Mouse (Mus musculus) hindbrain, embryonic 10.5 days (tissue): ENCODE results near the gene Cobl. TPM values are rescaled to one million over a fixed set of nuclear protein-coding genes. Genes with fewer than 3 reads are reported as not detected.
A peak's percentile ranks its signal among the peaks of the same experiment; 100 is the strongest.

ENCODE experiments used
- DNase-seq: peaks from one replicate; pipeline ENCODE4 v3.0.0-alpha.2; 2017; ENCODE audit warnings: low spot score
- H3K27ac ChIP-seq: fragments of 300-500 bp; sonication (generic); 2 replicates; pipeline ENCODE4 v1.5.1; 2016; ENCODE audit warnings: mild to moderate bottlenecking, moderate library complexity
- H3K27me3 ChIP-seq: fragments of 300-500 bp; sonication (generic); 2 replicates; pipeline ENCODE4 v1.6.1; 2016; ENCODE audit warnings: mild to moderate bottlenecking; ENCODE audit not compliant: poor library complexity, insufficient read depth, severe bottlenecking
- H3K36me3 ChIP-seq: fragments of 300-500 bp; sonication (generic); 2 replicates; pipeline ENCODE4 v1.6.1; 2016; ENCODE audit warnings: mild to moderate bottlenecking, moderate library complexity
- H3K4me1 ChIP-seq: fragments of 300-500 bp; sonication (generic); replicated peaks from 2 replicates; pipeline ENCODE4 v1.6.1; 2016; ENCODE audit warnings: mild to moderate bottlenecking
- H3K4me3 ChIP-seq: fragments of 300-500 bp; sonication (generic); 2 replicates; pipeline ENCODE4 v1.5.1; 2016; ENCODE audit warnings: mild to moderate bottlenecking, moderate library complexity
- H3K9me3 ChIP-seq: fragments of 300-500 bp; sonication (generic); 2 replicates; pipeline ENCODE4 v1.6.1; 2016; ENCODE audit warnings: mild to moderate bottlenecking, moderate library complexity
- WGBS: fragments of 180-500 bp; shearing (Covaris S2); methylation state at CpG from one replicate; pipeline ENCODE4 v1.1.7; 2016; 5-methylcytosine and 5-hydroxymethylcytosine counted together
- polyA plus RNA-seq: library from polyadenylated mRNA; unstranded; fragments of >200 nt; fragmentation: Nextera tagmentation; extraction: Ambion mirVana; gene quantifications from 2 replicates; pipeline ENCODE4 v1.2.1, GENCODE M21; 2016

Gene Cobl
- 2.0 and 2.3 TPM in 2 replicates for polyA plus RNA-seq

DNA sequence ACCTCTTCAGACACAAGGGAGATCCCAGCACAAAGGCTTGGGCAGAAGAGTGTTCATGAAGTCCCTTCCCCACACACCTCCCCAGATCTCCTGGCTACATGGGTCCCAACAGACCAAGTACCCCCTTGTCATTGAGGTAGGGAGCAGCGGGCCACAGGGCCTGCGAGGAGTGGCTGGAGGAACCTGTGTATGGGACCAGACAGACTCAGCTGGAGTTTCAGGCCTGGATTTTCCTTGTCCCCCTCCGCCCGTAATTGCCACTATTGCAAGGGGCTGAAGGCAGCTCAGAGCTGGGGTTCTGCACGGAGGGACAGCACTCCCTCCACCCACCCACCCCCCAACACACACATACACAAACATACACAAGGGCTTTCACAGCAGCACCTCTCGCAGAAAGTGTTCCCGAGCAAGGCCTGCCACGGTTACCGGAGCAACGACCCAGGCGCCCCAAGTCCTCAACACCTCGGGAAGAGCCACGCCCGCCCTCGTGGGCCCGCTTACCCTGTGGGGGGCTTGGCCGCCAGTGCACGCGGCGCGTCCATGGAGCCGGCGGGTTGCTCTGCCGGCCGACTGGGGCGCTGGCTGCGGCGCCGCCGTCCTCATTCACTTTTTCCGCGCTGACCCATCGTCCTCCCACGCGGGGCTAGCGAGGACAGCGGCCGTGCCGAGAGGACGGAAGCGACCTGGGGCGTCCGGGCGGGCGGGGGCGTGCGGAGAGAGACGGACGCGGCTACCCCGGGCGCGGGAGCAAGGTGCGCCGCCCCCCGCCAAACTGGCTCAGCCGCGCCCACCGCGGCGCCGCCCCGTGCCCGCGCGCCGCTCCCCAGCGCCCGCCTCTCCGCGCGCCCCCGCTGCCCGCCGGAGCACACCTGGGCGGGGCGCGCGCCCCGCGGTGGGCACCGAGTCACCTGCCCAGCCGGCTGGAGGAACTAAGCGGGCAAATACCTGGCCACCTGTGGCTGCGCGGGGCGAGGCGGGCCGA, at the start of gene Cobl:
TSS of gene Cobl (minus strand) at position 780 of the 982 bp plus-strand sequence.
- H3K27me3 ChIP-seq: peaks cover 43% of the 10 kb centered on the region
- WGBS: under 1% methylated on average over 86 of the region's 89 CpGs
- peak within 1 kb of the TSS; percentile 83 for H3K27ac ChIP-seq
- H3K4me3 ChIP-seq: peak within 1 kb of the TSS; percentile 74
- H3K36me3 ChIP-seq: no peaks in the 10 kb centered on the region
- peaks cover 15% of the 10 kb centered on the region for H3K4me1 ChIP-seq
- peak; percentile 40 for DNase-seq
- H3K9me3 ChIP-seq: no peaks in the 10 kb centered on the region

DNA sequence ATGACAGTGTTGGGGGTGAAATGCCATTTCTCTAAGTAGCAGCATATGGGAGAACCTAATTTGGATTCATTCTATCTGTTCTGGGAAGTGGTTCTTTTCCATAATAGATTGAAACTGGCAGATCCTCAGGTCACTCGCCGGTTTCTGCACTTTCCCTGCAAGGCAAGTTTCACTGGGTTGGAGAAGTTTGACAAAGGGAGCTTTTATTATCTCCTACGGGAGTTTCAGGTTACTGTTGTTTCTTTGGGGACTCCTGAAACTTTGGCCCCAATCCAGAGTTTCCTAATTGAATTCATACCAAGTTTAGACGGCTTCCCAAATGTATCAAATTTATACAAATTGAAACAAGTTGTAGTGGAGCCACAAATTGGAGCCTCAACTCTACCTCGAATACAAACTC, 49.0 kb upstream of the Cobl start:
- Histone ChIP-seq H3K4me1 (no peaks in the 10 kb centered on the region), H3K27ac (no peak overlapping the region), H3K36me3 (no peaks in the 10 kb centered on the region), H3K27me3 (no peaks in the 10 kb centered on the region), H3K9me3 (no peaks in the 10 kb centered on the region), H3K4me3 (no peak overlapping the region)
- WGBS: 50% methylated on average over 5 of the region's 5 CpGs
- DNase-seq: no peak

GRCm38 (mm10) chr11:12506371-12506890, 41.7 kb upstream of the Cobl start:
- Histone ChIP-seq H3K9me3 (no peaks in the 10 kb centered on the region), H3K36me3 (no peaks in the 10 kb centered on the region), H3K27me3 (no peaks in the 10 kb centered on the region), H3K27ac (no peak overlapping the region), H3K4me1 (no peaks in the 10 kb centered on the region), H3K4me3 (no peak overlapping the region)
- WGBS: 88% methylated on average over 6 of the region's 6 CpGs
- no peak for DNase-seq

DNA sequence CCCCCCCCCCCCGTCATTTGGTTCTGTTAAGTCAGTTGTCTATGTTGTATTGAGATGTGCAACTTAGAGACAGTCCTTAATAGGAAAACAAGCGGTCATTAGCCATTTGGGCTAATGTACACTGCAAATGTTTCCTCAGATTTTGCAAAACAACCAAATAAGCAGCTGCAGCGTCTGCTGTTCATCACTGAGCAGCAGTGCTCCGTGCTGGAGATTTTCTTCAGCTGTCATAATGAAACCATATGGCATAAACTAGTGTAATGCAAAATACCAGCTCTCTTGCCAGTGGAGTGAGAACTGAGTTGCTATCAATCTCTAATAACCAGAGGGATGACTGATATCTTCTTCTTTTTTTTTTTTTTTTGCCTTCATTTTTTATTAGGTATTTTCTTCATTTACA, 39.0 kb upstream of the Cobl start:
- Histone ChIP-seq H3K27me3 (no peaks in the 10 kb centered on the region), H3K36me3 (no peaks in the 10 kb centered on the region), H3K4me3 (no peak overlapping the region), H3K9me3 (no peaks in the 10 kb centered on the region), H3K27ac (no peak overlapping the region), H3K4me1 (no peaks in the 10 kb centered on the region)
- WGBS: 89% methylated on average over 4 of the region's 4 CpGs
- DNase-seq: no peak

DNA sequence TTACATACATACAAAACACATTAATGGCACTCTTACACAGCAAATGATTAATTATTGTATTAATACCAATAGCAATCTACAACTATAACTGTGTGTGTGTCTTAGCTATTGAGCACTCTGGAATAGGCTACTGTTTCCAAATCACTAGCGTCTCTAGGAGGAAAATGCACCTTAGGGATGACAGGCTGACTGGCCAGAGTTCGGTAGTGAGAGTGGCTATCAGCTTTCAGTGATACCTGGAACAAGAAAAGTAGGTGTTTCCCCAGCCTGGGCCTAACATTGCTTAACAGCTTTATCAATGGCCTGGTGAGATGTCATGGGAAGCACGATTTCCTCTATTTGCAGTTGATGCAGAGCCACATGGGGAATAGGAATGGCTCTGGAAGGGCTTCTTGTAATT, 37.0 kb upstream of the Cobl start:
- 85% methylated on average over 3 of the region's 3 CpGs for WGBS
- Histone ChIP-seq H3K9me3 (no peaks in the 10 kb centered on the region), H3K36me3 (no peaks in the 10 kb centered on the region), H3K27me3 (no peaks in the 10 kb centered on the region), H3K4me3 (no peak overlapping the region), H3K27ac (no peak overlapping the region), H3K4me1 (no peaks in the 10 kb centered on the region)
- no peak for DNase-seq

- H3K36me3 ChIP-seq: no peaks in the 10 kb centered on the region
- H3K9me3 ChIP-seq: no peaks in the 10 kb centered on the region
- no peaks in the 10 kb centered on the region for H3K27me3 ChIP-seq
- H3K27ac ChIP-seq: no peak overlapping the region
- DNase-seq: no peak
- no peaks in the 10 kb centered on the region for H3K4me1 ChIP-seq
- no peak overlapping the region for H3K4me3 ChIP-seq
Observed at GRCm38 (mm10) chr11:12493791-12494190, 29.0 kb upstream of the Cobl start.

GRCm38 (mm10) chr11:12479856-12480403, 15.2 kb upstream of the Cobl start:
- 90% methylated on average over 3 of the region's 3 CpGs for WGBS
- Histone ChIP-seq H3K27me3 (no peaks in the 10 kb centered on the region), H3K4me1 (no peaks in the 10 kb centered on the region)

DNA sequence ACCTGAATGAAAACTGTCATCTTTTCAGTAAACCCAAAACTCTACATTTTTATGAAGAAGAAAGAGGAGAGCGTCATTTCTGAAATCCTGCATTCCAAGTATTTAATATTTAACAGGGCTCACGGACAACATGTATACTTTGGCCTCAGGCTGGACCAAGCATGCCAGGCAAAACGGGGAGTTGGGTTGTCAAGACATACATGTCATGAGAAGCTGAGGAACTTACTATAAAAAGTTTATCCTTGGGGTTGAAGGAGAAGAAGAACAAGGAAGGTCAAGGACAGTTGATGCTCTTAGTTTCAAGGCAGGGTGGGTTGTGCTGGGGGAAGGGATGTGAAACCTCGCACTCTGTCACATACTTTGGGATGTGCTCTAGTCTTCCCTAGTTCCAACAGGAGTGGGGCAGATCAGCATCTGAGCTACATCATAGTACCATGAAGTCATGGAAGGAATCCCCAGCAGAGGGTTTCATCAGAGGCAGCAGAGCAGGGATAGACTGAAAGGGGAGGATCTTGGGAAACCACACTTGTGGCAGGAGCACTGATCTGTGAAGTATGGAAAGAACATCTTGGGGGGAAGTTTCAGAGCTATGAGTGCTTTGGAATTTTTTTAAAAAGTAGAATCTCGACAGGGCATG, 9.7 kb upstream of the Cobl start:
- 85% methylated on average over 5 of the region's 5 CpGs for WGBS
- Histone ChIP-seq H3K4me3 (no peak overlapping the region), H3K27me3 (no peaks in the 10 kb centered on the region), H3K9me3 (no peaks in the 10 kb centered on the region), H3K27ac (no peak overlapping the region), H3K36me3 (no peaks in the 10 kb centered on the region), H3K4me1 (no peaks in the 10 kb centered on the region)
- DNase-seq: no peak

More at GRCm38 (mm10) chr11:12479856-12480403, 15.2 kb upstream of the Cobl start:
- no peaks in the 10 kb centered on the region for H3K36me3 ChIP-seq
- no peak overlapping the region for H3K4me3 ChIP-seq
- H3K9me3 ChIP-seq: no peaks in the 10 kb centered on the region
- no peak overlapping the region for H3K27ac ChIP-seq
- DNase-seq: no peak

DNA sequence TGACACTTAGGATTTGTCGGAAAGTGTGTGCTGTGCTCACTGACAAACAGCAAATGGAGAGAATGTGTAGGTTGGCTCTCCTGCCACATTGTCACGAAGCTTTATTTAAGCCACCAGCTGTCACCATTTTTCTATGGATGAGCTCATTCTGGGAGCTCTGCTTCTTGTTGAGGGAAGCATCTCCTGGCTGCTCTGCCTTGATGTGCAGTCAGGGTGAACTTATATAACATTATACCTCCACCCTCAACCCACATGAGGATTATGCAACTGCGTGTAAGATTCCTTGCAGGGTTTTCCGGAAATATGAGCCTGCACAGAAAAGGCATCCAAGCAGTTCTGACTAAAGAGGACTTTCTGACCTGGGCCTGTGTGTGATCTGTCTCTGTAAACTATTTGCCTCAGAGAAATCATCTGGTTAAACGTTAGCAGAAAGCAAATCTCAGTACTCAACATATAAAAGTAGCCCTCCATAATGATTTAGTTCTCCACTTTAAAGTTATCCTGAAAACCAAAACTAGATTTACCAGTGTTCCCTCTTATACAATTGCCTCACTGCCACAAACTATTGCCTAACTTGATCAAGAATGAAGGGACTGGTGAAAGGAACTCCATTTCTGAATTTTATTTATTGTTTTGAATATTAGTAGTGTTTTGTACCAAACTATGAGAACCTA, 9.0 kb upstream of the Cobl start:
- Histone ChIP-seq H3K9me3 (no peaks in the 10 kb centered on the region), H3K4me3 (no peak overlapping the region), H3K36me3 (no peaks in the 10 kb centered on the region), H3K27me3 (no peaks in the 10 kb centered on the region), H3K27ac (no peak overlapping the region), H3K4me1 (no peaks in the 10 kb centered on the region)
- 79% methylated on average over 5 of the region's 5 CpGs for WGBS
- no peak for DNase-seq

DNA sequence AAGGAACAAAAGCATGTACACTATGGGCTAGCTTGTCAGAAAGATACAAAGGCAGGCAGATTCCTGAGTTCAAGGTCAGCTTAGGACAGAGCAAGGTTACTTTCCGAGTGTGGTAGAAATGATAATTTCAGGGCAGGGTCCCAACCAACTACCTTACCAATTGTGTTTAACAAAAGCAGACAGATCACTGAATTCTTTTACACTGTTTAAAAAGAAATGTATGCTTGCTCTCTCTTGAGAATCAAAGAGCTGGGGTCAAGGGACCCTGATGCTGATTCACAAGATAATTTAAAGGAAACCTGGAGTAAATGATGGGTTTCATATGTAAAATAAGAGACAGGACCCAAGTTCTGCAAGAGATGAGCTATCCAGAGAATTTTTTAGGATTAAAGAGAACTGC, 4.9 kb upstream of the Cobl start:
- peaks cover 22% of the 10 kb centered on the region for H3K27me3 ChIP-seq
- 84% methylated on average over 1 of the region's 1 CpGs for WGBS
- no peaks in the 10 kb centered on the region for H3K9me3 ChIP-seq
- no peak overlapping the region for H3K27ac ChIP-seq
- no peaks in the 10 kb centered on the region for H3K36me3 ChIP-seq
- peaks cover 5% of the 10 kb centered on the region; the same call in 1 of the 2 replicates for H3K4me1 ChIP-seq
- DNase-seq: no peak
- no peak overlapping the region for H3K4me3 ChIP-seq

- 81% methylated on average over 2 of the region's 2 CpGs for WGBS
Observed at GRCm38 (mm10) chr11:12468661-12469060, 3.9 kb upstream of the Cobl start.

GRCm38 (mm10) chr11:12467836-12468235, 3.1 kb upstream of the Cobl start:
- 91% methylated on average over 1 of the region's 1 CpGs for WGBS
- Histone ChIP-seq H3K36me3 (no peaks in the 10 kb centered on the region), H3K27ac (no peak overlapping the region), H3K9me3 (no peaks in the 10 kb centered on the region), H3K4me3 (no peak overlapping the region), H3K27me3 (peaks cover 39% of the 10 kb centered on the region), H3K4me1 (peaks cover 15% of the 10 kb centered on the region)
- DNase-seq: no peak

More at GRCm38 (mm10) chr11:12468661-12469060, 3.9 kb upstream of the Cobl start:
- Histone ChIP-seq H3K9me3 (no peaks in the 10 kb centered on the region), H3K27ac (no peak overlapping the region), H3K4me3 (no peak overlapping the region), H3K4me1 (peaks cover 14% of the 10 kb centered on the region), H3K27me3 (peaks cover 32% of the 10 kb centered on the region), H3K36me3 (no peaks in the 10 kb centered on the region)
- DNase-seq: no peak
